In genomic region chr12:31270776-31271175, GRCm38 (mm10) we compare ENCODE assay signal across 16 mouse cellular contexts. TPM values are rescaled to one million over a fixed set of nuclear protein-coding genes. Genes with fewer than 3 reads are reported as not detected.
DNase-seq lines count a peak whose midpoint lies in the region; ATAC-seq lines count a peak whose summit lies in the region.
"Had no signal": no experiment of that assay in that cellular context is flagged by ENCODE, and none has a peak within 500 bp of the region (broad histone marks: within the 10 kb centered on the region; RNA-seq: fewer than 3 reads in every experiment).

No protein-coding gene starts in this region.

- H3K9ac ChIP-seq in kidney, embryonic 14.5 days (ENCODE audit: low read depth, low read length) = no peak overlapping the region; the same call in 1 of the 2 replicates
- no peak overlapping the region for H3K9ac ChIP-seq in neural tube, embryonic 13.5 days
- H3K9ac ChIP-seq in neural tube, embryonic 15.5 days (replicated peaks) = no peak overlapping the region
- no peak overlapping the region for H3K9ac ChIP-seq in intestine, embryonic 15.5 days
- H3K9ac ChIP-seq: liver, embryonic 14.5 days; midbrain, embryonic 12.5 days had no signal

- 63% methylated on average over 5 of the region's 5 CpGs for WGBS in kidney, embryonic 14.5 days
- WGBS in neural tube, embryonic 13.5 days = 80% methylated on average over 5 of the region's 5 CpGs
- 86% methylated on average over 5 of the region's 5 CpGs for WGBS in neural tube, embryonic 15.5 days
- 50% methylated on average over 5 of the region's 5 CpGs for WGBS in intestine, embryonic 15.5 days

- H3K4me3 ChIP-seq in kidney, embryonic 14.5 days (ENCODE audit: low read length) = peak overlapping the region; percentile 7; the same call in 1 of the 2 replicates
- no peak overlapping the region for H3K4me3 ChIP-seq in neural tube, embryonic 13.5 days
- no peak overlapping the region for H3K4me3 ChIP-seq in neural tube, embryonic 15.5 days (replicated peaks)
- 0 out of 2 replicates have a peak overlapping the region, but pooled peaks have one; percentile 1 for H3K4me3 ChIP-seq in intestine, embryonic 15.5 days (replicated peaks)
- H3K4me3 ChIP-seq: left cerebral cortex, adult 2 months; midbrain, embryonic 12.5 days had no signal

- ATAC-seq in kidney, embryonic 14.5 days (ENCODE audit: low FRiP score, low TSS enrichment) = no peak
- no peak for ATAC-seq in neural tube, embryonic 13.5 days (ENCODE audit: low read depth)
- no peak for ATAC-seq in neural tube, embryonic 15.5 days (ENCODE audit: low FRiP score)
- ATAC-seq in intestine, embryonic 15.5 days = no peak
- no peak for ATAC-seq in megakaryocyte, adult 5-6 weeks (ENCODE audit: poor library complexity, severe bottlenecking)

- H3K4me2 ChIP-seq in kidney, embryonic 14.5 days (replicated peaks; ENCODE audit: low read depth, low read length) = peak overlapping the region; percentile 28
- peak overlapping the region; percentile 21; the same call in 1 of the 2 replicates for H3K4me2 ChIP-seq in neural tube, embryonic 13.5 days
- H3K4me2 ChIP-seq in neural tube, embryonic 15.5 days = no peak overlapping the region
- peak overlapping the region; percentile 37 for H3K4me2 ChIP-seq in intestine, embryonic 15.5 days (replicated peaks)
- H3K4me2 ChIP-seq: midbrain, embryonic 12.5 days had no signal

- peak overlapping the region; percentile 90 for H3K27ac ChIP-seq in kidney, embryonic 14.5 days (ENCODE audit: low read depth, low read length)
- peak overlapping the region; percentile 49 for H3K27ac ChIP-seq in neural tube, embryonic 13.5 days (replicated peaks)
- H3K27ac ChIP-seq in neural tube, embryonic 15.5 days (replicated peaks) = no peak overlapping the region
- H3K27ac ChIP-seq in intestine, embryonic 15.5 days = peak overlapping the region; percentile 45
- H3K27ac ChIP-seq: left cerebral cortex, adult 2 months; liver, embryonic 14.5 days had no signal

- peaks cover 59% of the 10 kb centered on the region for H3K4me1 ChIP-seq in kidney, embryonic 14.5 days (ENCODE audit: control insufficient read depth, insufficient read depth, low read length)
- peaks cover 30% of the 10 kb centered on the region for H3K4me1 ChIP-seq in neural tube, embryonic 13.5 days (replicated peaks)
- peaks cover 17% of the 10 kb centered on the region for H3K4me1 ChIP-seq in neural tube, embryonic 15.5 days
- peaks cover 36% of the 10 kb centered on the region for H3K4me1 ChIP-seq in intestine, embryonic 15.5 days (replicated peaks)

- H3K27me3 ChIP-seq in kidney, embryonic 14.5 days (ENCODE audit: control insufficient read depth, insufficient read depth, low read length) = no peaks in the 10 kb centered on the region
- peaks cover 27% of the 10 kb centered on the region for H3K27me3 ChIP-seq in neural tube, embryonic 13.5 days
- H3K27me3 ChIP-seq in neural tube, embryonic 15.5 days (replicated peaks) = peaks cover 17% of the 10 kb centered on the region
- no peaks in the 10 kb centered on the region for H3K27me3 ChIP-seq in intestine, embryonic 15.5 days (replicated peaks)

- H3K9me3 ChIP-seq in kidney, embryonic 14.5 days (ENCODE audit: control insufficient read depth, low read length) = no peaks in the 10 kb centered on the region
- H3K9me3 ChIP-seq in neural tube, embryonic 13.5 days = no peaks in the 10 kb centered on the region
- no peaks in the 10 kb centered on the region for H3K9me3 ChIP-seq in neural tube, embryonic 15.5 days (replicated peaks)
- H3K9me3 ChIP-seq in intestine, embryonic 15.5 days = no peaks in the 10 kb centered on the region
- H3K9me3 ChIP-seq: midbrain, embryonic 12.5 days had no signal

- DNase-seq in kidney, postnatal 4 days = no peak
- no peak for DNase-seq in thymus, postnatal 25 days
- DNase-seq: adrenal gland, adult 8-10 months; cerebellum, postnatal 36 days; right cerebral cortex, postnatal 25 days had no signal

- H3K36me3 ChIP-seq in kidney, embryonic 14.5 days (ENCODE audit: control insufficient read depth, insufficient read depth, low read length) = peaks cover 76% of the 10 kb centered on the region
- H3K36me3 ChIP-seq in neural tube, embryonic 13.5 days = no peaks in the 10 kb centered on the region
- H3K36me3 ChIP-seq in neural tube, embryonic 15.5 days = no peaks in the 10 kb centered on the region
- H3K36me3 ChIP-seq in intestine, embryonic 15.5 days = peaks cover 20% of the 10 kb centered on the region
- H3K36me3 ChIP-seq: midbrain, embryonic 12.5 days had no signal

RNA-seq across cellular contexts. Expression of gene Lamb1, which starts 5.7 kb away (rescaled TPM):
- 65.2 and 121 TPM in 2 replicates for polyA plus RNA-seq in kidney, embryonic 14.5 days (2014; fragmentation: Nextera tagmentation; extraction: Ambion mirVana)
- polyA plus RNA-seq in neural tube, embryonic 13.5 days (2015; fragmentation: Nextera tagmentation; extraction: Ambion mirVana) = 27.9 and 31.0 TPM in 2 replicates
- polyA plus RNA-seq in neural tube, embryonic 15.5 days (2015; fragmentation: Nextera tagmentation; extraction: Ambion mirVana) = 17.4 and 29.1 TPM in 2 replicates
- polyA plus RNA-seq in intestine, embryonic 15.5 days (2015; fragmentation: Nextera tagmentation; extraction: Ambion mirVana) = 73.5 and 81.3 TPM in 2 replicates
- 0.20 and 1.0 TPM in 2 replicates for total RNA-seq in megakaryocyte, adult 5-6 weeks (2015)
- 2.5 and 9.6 TPM in 2 replicates for total RNA-seq in megakaryocyte, adult 5-6 weeks (2017)
- total RNA-seq: hematopoietic stem cell, adult 5-6 weeks had no signal

RNA-seq across cellular contexts. Expression of gene Gm6993, which starts 30.2 kb away (rescaled TPM):
- not detected in 2 replicates for polyA plus RNA-seq in kidney, embryonic 14.5 days (2014; fragmentation: Nextera tagmentation; extraction: Ambion mirVana)
- polyA plus RNA-seq in neural tube, embryonic 13.5 days (2015; fragmentation: Nextera tagmentation; extraction: Ambion mirVana) = not detected in 2 replicates
- not detected in 2 replicates for polyA plus RNA-seq in neural tube, embryonic 15.5 days (2015; fragmentation: Nextera tagmentation; extraction: Ambion mirVana)
- not detected in 2 replicates for polyA plus RNA-seq in intestine, embryonic 15.5 days (2015; fragmentation: Nextera tagmentation; extraction: Ambion mirVana)
- total RNA-seq in megakaryocyte, adult 5-6 weeks (2015) = not detected in 2 replicates
- not detected in 2 replicates for total RNA-seq in megakaryocyte, adult 5-6 weeks (2017)
- total RNA-seq: adrenal gland, adult 8-10 months; hematopoietic stem cell, adult 5-6 weeks; left cerebral cortex, adult 2 months; neutrophil, adult 5-6 weeks had no signal
- polyA plus RNA-seq: large intestine, adult 2 months; liver, embryonic 14.5 days; midbrain, embryonic 12.5 days had no signal

Comparison
In these comparisons a context has a peak if more than half of its experiments do, and no peak if none do; other contexts are left out.
1. H3K4me3 ChIP-seq: peak in kidney, embryonic 14.5 days (single experiment) and intestine, embryonic 15.5 days (single experiment); none in neural tube, embryonic 13.5 days (single experiment) and neural tube, embryonic 15.5 days (single experiment).